Mouse (Mus musculus) CD4-positive, CD25-positive, alpha-beta regulatory T cell, adult 2 months (primary cell): Measurements from ENCODE around the gene Pcid2.

Experiments
- DNase-seq: peaks from one replicate; pipeline ENCODE4 v3.0.0-alpha.2; 2012; ENCODE audit warnings: low read depth, low spot score

Gene Pcid2

GRCm38 (mm10) chr8:13105087-13105881 lies at the start of gene Pcid2, which contains the start of gene Cul4a:
Pcid2 (minus strand) TSS chr8:13105459.
Cul4a (plus strand) TSS chr8:13105621.
- peak; percentile 100 for DNase-seq

GRCm38 (mm10) chr8:13154099-13154498 lies 48.8 kb upstream of the Pcid2 start:
- no peak for DNase-seq

GRCm38 (mm10) chr8:13150929-13151328 lies 45.7 kb upstream of the Pcid2 start:
- DNase-seq = no peak

GRCm38 (mm10) chr8:13149866-13150265 lies 44.6 kb upstream of the Pcid2 start:
- DNase-seq = no peak

- DNase-seq = no peak
Observed at GRCm38 (mm10) chr8:13149287-13149686, 44.0 kb upstream of the Pcid2 start.

- DNase-seq = no peak
Observed at GRCm38 (mm10) chr8:13148476-13148875, 43.2 kb upstream of the Pcid2 start.

GRCm38 (mm10) chr8:13141681-13142080 lies 36.4 kb upstream of the Pcid2 start:
- no peak for DNase-seq

- no peak for DNase-seq
Observed at GRCm38 (mm10) chr8:13139641-13140182, 34.5 kb upstream of the Pcid2 start.

GRCm38 (mm10) chr8:13132220-13132619 lies 27.0 kb upstream of the Pcid2 start:
- DNase-seq = peak; percentile 81

GRCm38 (mm10) chr8:13124897-13125296 lies 19.6 kb upstream of the Pcid2 start:
- no peak for DNase-seq

- no peak for DNase-seq
Observed at GRCm38 (mm10) chr8:13122887-13123421, 17.7 kb upstream of the Pcid2 start.

GRCm38 (mm10) chr8:13120882-13121665 lies 15.8 kb upstream of the Pcid2 start:
- no peak for DNase-seq

GRCm38 (mm10) chr8:13118516-13118915 lies 13.3 kb upstream of the Pcid2 start:
- no peak for DNase-seq

GRCm38 (mm10) chr8:13117096-13117495 lies 11.8 kb upstream of the Pcid2 start:
- no peak for DNase-seq

- DNase-seq = no peak
Observed at GRCm38 (mm10) chr8:13113232-13113631, 8.0 kb upstream of the Pcid2 start.

GRCm38 (mm10) chr8:13111917-13112316 lies 6.7 kb upstream of the Pcid2 start:
- DNase-seq = no peak

- no peak for DNase-seq
Observed at GRCm38 (mm10) chr8:13109416-13109960, 4.2 kb upstream of the Pcid2 start.

GRCm38 (mm10) chr8:13108967-13109366 lies 3.7 kb upstream of the Pcid2 start:
- no peak for DNase-seq

GRCm38 (mm10) chr8:13107990-13108638 lies 2.9 kb upstream of the Pcid2 start:
- DNase-seq = no peak

GRCm38 (mm10) chr8:13105908-13106551 lies 771 bp upstream of the Pcid2 start:
- no peak for DNase-seq

- peak; percentile 95 for DNase-seq
Observed at GRCm38 (mm10) chr8:13104691-13105086, 570 bp downstream of the Pcid2 start.
